Comparison of ENCODE assay signal across 8 mouse cellular contexts in genomic region chr11:69088856-69089615, GRCm38 (mm10). TPM values are rescaled to one million over a fixed set of nuclear protein-coding genes. Genes with fewer than 3 reads are reported as not detected.
A peak's percentile ranks its signal among the peaks of the same experiment; 100 is the strongest.
DNase-seq lines count a peak whose midpoint lies in the region; ATAC-seq and TF ChIP-seq lines count a peak whose summit lies in the region.

No protein-coding gene starts in this region.

- peak overlapping the region; percentile 96 for H3K4me3 ChIP-seq in kidney, embryonic 15.5 days (replicated peaks)
- H3K4me3 ChIP-seq in ES-Bruce4 (ENCODE audit: low read depth, low read length) (peak overlapping the region; percentile 90), myocyte (peak overlapping the region; percentile 92)
- H3K4me3 ChIP-seq in erythroblast, embryonic 14.5 days (replicated peaks) = peak overlapping the region; percentile 100

- peaks cover 31% of the 10 kb centered on the region for H3K36me3 ChIP-seq in kidney, embryonic 15.5 days
- peaks cover 13% of the 10 kb centered on the region for H3K36me3 ChIP-seq in ES-Bruce4 (ENCODE audit: control insufficient read depth, insufficient read depth, low read length, poor library complexity, severe bottlenecking)
- peaks cover 37% of the 10 kb centered on the region for H3K36me3 ChIP-seq in erythroblast, embryonic 14.5 days (ENCODE audit: control insufficient read depth)
- H3K36me3 ChIP-seq in myocyte (ENCODE audit: control insufficient read depth, insufficient read depth) = peaks cover 20% of the 10 kb centered on the region

- TF ChIP-seq CTCF in ES-Bruce4 (IDR thresholded peaks at IDR 0.05; ENCODE audit: low read depth, low read length) = no peak

- peak overlapping the region; percentile 87 for H3K4me2 ChIP-seq in kidney, embryonic 15.5 days
- H3K4me2 ChIP-seq in myocyte (ENCODE audit: low read depth) = peak overlapping the region; percentile 91

- 11% methylated on average over 25 of the region's 25 CpGs for WGBS in kidney, embryonic 15.5 days

- H3K27ac ChIP-seq in kidney, embryonic 15.5 days = peak overlapping the region; percentile 95
- no peak overlapping the region for H3K27ac ChIP-seq in ES-Bruce4 (ENCODE audit: insufficient read depth, low read length)

- peak overlapping the region; percentile 98 for H3ac ChIP-seq in myocyte (ENCODE audit: control insufficient read depth, insufficient read length)

- H3K79me2 ChIP-seq in myocyte (ENCODE audit: control insufficient read depth, insufficient read depth) = peaks cover 26% of the 10 kb centered on the region

- no peak for DNase-seq in kidney, postnatal 14 days
- DNase-seq in kidney, postnatal 10 days = peak; percentile 53
- DNase-seq in embryo, embryonic 10.5 days (ENCODE audit: low spot score) = no peak
- DNase-seq in MN1 (ENCODE audit: low spot score) = no peak

- peak; percentile 34 for ATAC-seq in kidney, embryonic 15.5 days (replicated peaks; ENCODE audit: low FRiP score)

- H3K9me3 ChIP-seq in kidney, embryonic 15.5 days (replicated peaks) = no peaks in the 10 kb centered on the region
- H3K9me3 ChIP-seq in ES-Bruce4 (replicated peaks; ENCODE audit: control insufficient read depth, insufficient read depth, low read length, poor library complexity, severe bottlenecking) = no peaks in the 10 kb centered on the region
- H3K9me3 ChIP-seq in erythroblast, embryonic 14.5 days (ENCODE audit: control insufficient read depth, low read length) = no peaks in the 10 kb centered on the region

- H3K9ac ChIP-seq in kidney, embryonic 15.5 days = peak overlapping the region; percentile 100
- peak overlapping the region; percentile 91 for H3K9ac ChIP-seq in ES-Bruce4 (ENCODE audit: low read depth, poor library complexity, severe bottlenecking)

- TF ChIP-seq EP300 in ES-Bruce4 (IDR thresholded peaks at IDR 0.05; ENCODE audit: insufficient read depth, low read depth, low read length) = no peak

- no peak for TF ChIP-seq POLR2A in ES-Bruce4 (IDR thresholded peaks at IDR 0.05; ENCODE audit: insufficient read depth, low read length)
- no peak for TF ChIP-seq POLR2A in myocyte (IDR thresholded peaks at IDR 0.05; ENCODE audit: insufficient read length, low read depth)

- no peaks in the 10 kb centered on the region for H3K27me3 ChIP-seq in kidney, embryonic 15.5 days
- H3K27me3 ChIP-seq in ES-Bruce4 (ENCODE audit: control insufficient read depth, insufficient read depth, low read length, poor library complexity, severe bottlenecking) (no peaks in the 10 kb centered on the region), myocyte (ENCODE audit: control insufficient read depth, insufficient read depth, insufficient read length) (no peaks in the 10 kb centered on the region)
- no peaks in the 10 kb centered on the region; the same call in 1 of the 2 replicates for H3K27me3 ChIP-seq in erythroblast, embryonic 14.5 days (ENCODE audit: control insufficient read depth)

- peaks cover 58% of the 10 kb centered on the region for H3K4me1 ChIP-seq in kidney, embryonic 15.5 days
- peaks cover 2% of the 10 kb centered on the region for H3K4me1 ChIP-seq in ES-Bruce4 (ENCODE audit: control insufficient read depth, insufficient read depth, low read length)
- peaks cover 61% of the 10 kb centered on the region for H3K4me1 ChIP-seq in erythroblast, embryonic 14.5 days (ENCODE audit: control insufficient read depth)

TF ChIP-seq in myocyte, 11 proteins besides CTCF, POLR2A, EP300 and RAD21:
- TF ChIP-seq TCF12 (IDR thresholded peaks at IDR 0.05; ENCODE audit: insufficient read depth, poor library complexity, severe bottlenecking) (no peak), POLR2AphosphoS2 (IDR thresholded peaks at IDR 0.05; ENCODE audit: insufficient read length, low read depth) (no peak), MYOD1 (IDR thresholded peaks at IDR 0.05; ENCODE audit: control insufficient read depth in 1 of 3, insufficient read length in 2 of 3, low read depth in 2 of 3) (peak in 1 of 3 experiments; percentile 62), MYOG (IDR thresholded peaks at IDR 0.05; ENCODE audit: control insufficient read depth in 1 of 3, insufficient read depth in 1 of 3, insufficient read length in 2 of 3, low read depth in 2 of 3) (peak in 1 of 3 experiments; percentile 32), REST (IDR thresholded peaks at IDR 0.05; ENCODE audit: insufficient read depth, insufficient read length) (no peak)

RNA-seq across cellular contexts. Expression of gene Vamp2, which starts 0.7 kb away (rescaled TPM):
- polyA plus RNA-seq in kidney, embryonic 15.5 days (2015; fragmentation: Nextera tagmentation; extraction: Ambion mirVana) = 83.5 and 101 TPM in 2 replicates
- 39.5 and 41.6 TPM in 2 replicates for polyA plus RNA-seq in ES-Bruce4 (2011; ENCODE audit: insufficient read depth, insufficient read length, low read depth, missing spikeins)
- 7.9 and 9.1 TPM in 2 replicates for polyA plus RNA-seq in erythroblast, embryonic 14.5 days (2012)
- 51.8 TPM for polyA plus RNA-seq in myocyte (2012; fragmentation: generic; extraction: Trizol)

RNA-seq across cellular contexts. Expression of gene Per1, which starts 6.0 kb away (rescaled TPM):
- 12.1 and 13.7 TPM in 2 replicates for polyA plus RNA-seq in kidney, embryonic 15.5 days (2015; fragmentation: Nextera tagmentation; extraction: Ambion mirVana)
- polyA plus RNA-seq in ES-Bruce4 (2011; ENCODE audit: insufficient read depth, insufficient read length, low read depth, missing spikeins) (25.0 and 29.3 TPM in 2 replicates), myocyte (2012; fragmentation: generic; extraction: Trizol) (8.9 TPM)
- 1.4 and 1.5 TPM in 2 replicates for polyA plus RNA-seq in erythroblast, embryonic 14.5 days (2012)

RNA-seq across cellular contexts. Expression of gene Tmem107, which starts 18.4 kb away (rescaled TPM):
- polyA plus RNA-seq in kidney, embryonic 15.5 days (2015; fragmentation: Nextera tagmentation; extraction: Ambion mirVana) = 60.8 and 64.3 TPM in 2 replicates
- 17.1 and 24.7 TPM in 2 replicates for polyA plus RNA-seq in ES-Bruce4 (2011; ENCODE audit: insufficient read depth, insufficient read length, low read depth, missing spikeins)
- 10.0 and 12.3 TPM in 2 replicates for polyA plus RNA-seq in erythroblast, embryonic 14.5 days (2012)
- 29.5 TPM for polyA plus RNA-seq in myocyte (2012; fragmentation: generic; extraction: Trizol)

RNA-seq across cellular contexts. Expression of gene Borcs6, which starts 29.5 kb away (rescaled TPM):
- polyA plus RNA-seq in kidney, embryonic 15.5 days (2015; fragmentation: Nextera tagmentation; extraction: Ambion mirVana) = 7.4 and 8.7 TPM in 2 replicates
- polyA plus RNA-seq in ES-Bruce4 (2011; ENCODE audit: insufficient read depth, insufficient read length, low read depth, missing spikeins) (4.0 and 7.0 TPM in 2 replicates), myocyte (2012; fragmentation: generic; extraction: Trizol) (27.2 TPM)
- polyA plus RNA-seq in erythroblast, embryonic 14.5 days (2012) = 2.0 and 2.4 TPM in 2 replicates

RNA-seq across cellular contexts. Expression of gene Hes7, which starts 31.2 kb away (rescaled TPM):
- 0.42 and 0.46 TPM in 2 replicates for polyA plus RNA-seq in kidney, embryonic 15.5 days (2015; fragmentation: Nextera tagmentation; extraction: Ambion mirVana)
- polyA plus RNA-seq in ES-Bruce4 (2011; ENCODE audit: insufficient read depth, insufficient read length, low read depth, missing spikeins) = not detected in 2 replicates
- polyA plus RNA-seq in erythroblast, embryonic 14.5 days (2012) = 0.05 TPM in 1 of 2 replicates, not detected in the other
- polyA plus RNA-seq in myocyte (2012; fragmentation: generic; extraction: Trizol) = 0.28 TPM
